Mouse (Mus musculus) embryo, embryonic 10.5 days (tissue): Measurements from ENCODE around the gene Dync2h1.

Experiments used
- DNase-seq: peaks from one replicate; pipeline ENCODE4 v3.0.0-alpha.2; 2015; ENCODE audit warnings: low spot score

Gene Dync2h1

DNA sequence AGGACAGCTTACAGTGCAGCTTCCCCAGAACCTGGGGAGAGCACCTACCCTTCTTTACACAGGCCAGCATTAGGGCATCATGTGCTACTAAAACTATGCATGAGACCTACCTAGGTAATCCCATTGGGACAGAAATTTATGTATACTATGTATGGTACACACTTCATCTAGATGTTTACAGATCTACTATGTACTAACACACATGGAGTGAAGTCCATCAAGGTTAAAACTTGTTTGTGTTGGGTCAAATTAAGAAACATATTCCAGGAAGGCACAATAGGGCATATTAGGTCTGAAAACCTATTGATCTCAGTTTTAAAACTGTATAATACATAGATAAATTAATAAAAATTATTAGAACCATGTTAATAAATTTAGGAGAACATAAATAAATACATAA is 168.6 kb downstream of the Dync2h1 start:
- DNase-seq = no peak

DNA sequence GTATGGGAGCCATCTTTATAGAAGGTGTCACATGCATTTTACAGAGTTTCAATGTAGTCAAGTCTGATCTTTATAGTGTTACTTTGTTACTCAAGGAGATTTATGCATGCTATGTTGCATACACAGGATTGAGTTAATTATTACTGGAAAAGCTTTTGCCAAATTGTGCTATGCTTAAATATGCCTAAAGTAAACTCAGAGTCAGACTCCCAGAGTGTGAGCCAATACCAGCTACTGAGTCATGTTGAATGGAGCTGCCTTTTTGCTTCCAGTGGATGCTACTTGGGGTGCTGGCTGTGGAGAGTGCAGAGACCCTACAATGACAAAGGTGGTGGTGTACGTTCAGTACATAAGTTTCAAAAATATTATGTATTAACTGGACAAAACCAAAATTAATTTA is 169.5 kb downstream of the Dync2h1 start:
- no peak for DNase-seq

DNA sequence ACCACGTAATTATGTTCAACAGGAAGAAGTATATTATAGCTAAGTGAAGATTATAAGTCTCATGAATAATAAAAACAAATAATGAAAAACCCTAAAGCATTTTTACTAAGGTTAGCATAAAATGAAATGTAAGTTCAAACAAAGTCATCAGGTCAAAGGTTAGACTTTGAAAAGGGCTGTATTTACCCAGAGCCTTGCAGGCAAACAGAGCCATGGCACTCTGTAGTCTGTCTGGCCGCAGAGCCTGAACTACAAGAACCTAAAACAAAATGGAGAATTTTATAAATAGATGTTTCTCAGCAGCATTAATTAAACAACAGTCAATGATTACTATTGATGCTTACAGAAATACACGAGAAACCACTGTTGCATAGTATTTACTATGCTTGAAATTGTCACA is 174.5 kb downstream of the Dync2h1 start:
- peak; percentile 4 for DNase-seq

DNA sequence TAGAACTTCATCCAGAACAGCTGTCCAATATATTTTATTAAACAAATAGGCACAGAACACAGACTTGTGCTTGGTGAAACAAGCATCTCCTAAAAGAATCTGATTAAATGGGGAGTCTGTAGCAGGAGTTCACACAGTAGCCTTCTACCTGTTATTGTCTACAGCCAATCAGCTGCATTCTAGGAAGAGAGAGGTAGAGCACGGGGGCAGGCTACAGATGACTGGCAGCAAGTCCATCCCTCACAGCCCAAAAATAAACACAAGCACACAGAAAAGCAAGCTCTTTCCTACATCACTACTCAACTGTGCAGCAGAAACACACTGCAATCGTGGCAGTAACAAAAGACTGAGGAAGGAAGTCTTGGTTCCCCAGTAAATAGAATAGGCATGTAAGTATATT is 189.4 kb downstream of the Dync2h1 start:
- no peak for DNase-seq

DNA sequence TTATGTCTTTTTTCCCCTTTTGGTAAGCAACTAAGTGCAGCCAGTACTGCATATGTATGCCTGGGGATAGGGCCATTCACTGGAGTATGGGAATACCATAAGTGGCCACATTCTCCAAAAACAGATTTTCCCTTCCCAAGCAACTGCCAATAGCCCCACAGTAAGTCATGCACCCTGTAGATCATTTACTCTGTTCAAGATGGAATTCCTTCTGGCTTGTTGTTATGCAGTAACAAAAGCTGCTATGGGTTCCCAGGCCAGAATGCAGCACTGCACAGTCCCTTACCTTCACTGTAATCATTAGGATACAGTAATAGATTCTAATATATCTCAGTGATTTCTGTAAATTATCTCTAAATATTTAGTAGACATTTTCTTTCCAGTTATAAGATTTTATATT is 190.0 kb downstream of the Dync2h1 start:
- DNase-seq = no peak

DNA sequence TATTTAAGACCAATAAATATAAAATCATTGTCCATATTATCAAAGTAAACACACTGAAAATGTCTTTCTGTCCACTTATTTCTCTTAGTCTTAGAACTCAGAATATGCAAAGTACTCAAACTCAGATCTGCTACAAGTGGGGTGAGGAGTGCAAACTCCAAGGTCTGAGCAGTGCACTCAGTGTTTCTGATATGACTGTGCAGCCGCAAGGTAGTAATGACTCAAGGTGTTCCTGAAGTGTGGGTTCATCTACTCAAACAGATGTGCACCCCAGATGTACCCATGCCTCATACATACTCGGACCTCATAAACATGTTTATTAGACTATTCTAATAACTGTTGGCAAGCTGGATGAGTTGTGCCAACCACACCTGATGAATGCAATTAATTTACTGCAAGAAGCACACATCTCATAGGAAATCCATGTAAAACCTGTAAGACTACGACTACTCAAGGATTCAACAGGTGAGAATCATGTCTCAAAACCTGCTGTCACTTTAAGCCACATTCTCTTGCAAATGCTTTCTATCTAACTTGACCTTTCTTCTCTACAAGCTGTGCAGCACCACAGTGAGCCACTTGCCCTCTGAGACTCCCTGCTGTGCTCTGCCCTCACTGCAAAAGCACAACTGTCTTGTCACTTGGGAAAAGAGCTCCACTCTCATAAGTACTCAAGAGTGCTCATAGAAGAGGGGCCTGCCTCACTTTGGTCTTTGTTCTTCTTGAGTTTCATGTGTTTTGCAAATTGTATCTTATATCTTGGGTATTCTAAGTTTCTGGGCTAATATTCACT is 195.2 kb downstream of the Dync2h1 start:
- DNase-seq = no peak

DNA sequence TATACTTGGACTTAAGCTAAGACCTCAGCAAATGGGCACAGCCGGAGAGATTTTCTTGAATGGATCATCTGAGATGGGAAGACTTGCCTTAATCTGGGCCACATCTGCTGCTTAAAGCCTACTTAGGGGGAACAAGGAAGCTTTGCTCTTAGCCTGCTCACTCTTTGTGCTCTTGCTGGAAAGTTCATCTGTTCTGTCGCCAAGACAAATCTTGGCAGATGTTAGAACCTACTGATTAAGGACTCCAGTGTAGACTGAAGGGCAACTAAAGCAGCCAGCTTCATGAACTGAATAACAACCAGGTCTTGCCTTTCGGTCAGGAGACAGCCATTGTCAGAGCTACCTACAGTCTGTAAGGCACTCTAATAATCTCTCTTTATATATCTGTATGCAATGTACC is 198.1 kb downstream of the Dync2h1 start:
- no peak for DNase-seq

- no peak for DNase-seq
Measured at GRCm38 (mm10) chr9:6969171-6969570, 215.1 kb downstream of the Dync2h1 start.

DNA sequence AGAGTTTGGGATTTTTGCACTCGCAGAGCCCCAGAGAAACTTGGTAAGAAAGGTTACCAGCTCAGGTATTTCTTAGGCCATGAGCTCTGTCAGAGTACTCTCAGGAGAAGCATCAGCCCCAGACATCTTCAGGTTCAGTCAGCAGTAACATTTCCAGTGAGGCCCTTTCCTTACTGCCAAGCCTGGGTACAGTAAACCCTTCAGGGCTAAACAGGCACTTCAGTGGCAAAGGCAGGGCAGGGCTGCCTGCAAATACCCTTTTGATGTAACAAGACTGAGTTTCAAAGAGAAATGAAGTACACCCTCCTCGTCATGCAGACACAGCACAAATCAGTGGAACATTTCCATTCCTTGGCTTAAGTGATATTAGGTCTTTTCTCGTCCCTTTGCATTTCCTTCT is 219.2 kb downstream of the Dync2h1 start:
- DNase-seq = no peak

DNA sequence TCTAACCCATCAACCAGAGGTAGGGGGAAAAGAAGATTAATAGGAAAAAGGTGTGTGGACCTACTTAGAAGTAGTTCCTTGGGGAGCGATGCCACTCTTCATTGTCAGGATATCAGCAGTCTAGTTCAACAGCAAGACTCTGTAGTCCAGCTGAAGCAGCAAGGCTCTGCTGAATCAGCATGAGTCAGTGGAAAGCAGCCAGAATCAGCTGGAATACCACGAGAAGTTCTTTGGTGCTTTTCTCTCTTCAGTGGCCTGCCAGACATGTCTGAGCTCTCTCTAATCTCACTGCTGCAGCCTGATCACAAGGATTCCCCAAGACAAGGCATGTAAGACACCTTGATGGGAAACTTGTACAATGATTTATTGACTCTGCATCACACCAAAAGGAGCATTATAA is 225.9 kb downstream of the Dync2h1 start:
- DNase-seq = no peak

DNA sequence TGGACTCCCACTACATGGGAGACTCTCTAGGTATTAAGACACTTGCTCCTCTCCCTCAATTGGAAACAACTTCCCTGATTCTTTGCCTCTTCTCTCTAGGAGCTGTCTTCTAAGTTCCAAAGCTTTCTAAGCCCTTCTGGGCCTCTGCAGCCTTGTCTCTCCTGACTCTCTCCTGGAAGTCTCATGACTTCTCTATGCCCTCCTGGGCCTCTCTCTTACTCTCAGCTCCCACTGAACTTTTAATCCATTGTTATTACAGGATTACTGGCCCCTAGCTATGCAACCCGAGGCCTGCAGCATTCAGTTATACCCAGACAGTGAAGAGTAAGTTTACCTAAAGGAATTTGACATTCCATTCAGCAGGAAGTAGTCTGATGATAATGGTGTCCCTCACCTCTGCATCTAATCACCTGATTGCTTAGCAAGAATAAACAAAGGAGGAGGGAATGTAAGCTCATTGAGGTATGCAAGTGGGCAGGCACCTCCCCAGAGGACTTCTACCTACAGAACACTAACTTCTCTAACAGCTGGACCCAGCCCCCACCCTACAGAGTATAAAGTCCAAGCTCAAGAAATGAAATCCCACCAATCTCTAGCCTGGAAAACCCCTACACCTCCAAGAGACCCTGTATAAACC is 256.7 kb downstream of the Dync2h1 start:
- DNase-seq = no peak

- no peak for DNase-seq
Measured at GRCm38 (mm10) chr9:6913471-6913870, 270.8 kb downstream of the Dync2h1 start.

- peak; percentile 4 for DNase-seq
Measured at GRCm38 (mm10) chr9:6910537-6910936, 273.7 kb downstream of the Dync2h1 start.

GRCm38 (mm10) chr9:6901620-6902019 is 282.6 kb downstream of the Dync2h1 start:
- no peak for DNase-seq

GRCm38 (mm10) chr9:6891331-6891730 is 292.9 kb downstream of the Dync2h1 start:
- no peak for DNase-seq

DNA sequence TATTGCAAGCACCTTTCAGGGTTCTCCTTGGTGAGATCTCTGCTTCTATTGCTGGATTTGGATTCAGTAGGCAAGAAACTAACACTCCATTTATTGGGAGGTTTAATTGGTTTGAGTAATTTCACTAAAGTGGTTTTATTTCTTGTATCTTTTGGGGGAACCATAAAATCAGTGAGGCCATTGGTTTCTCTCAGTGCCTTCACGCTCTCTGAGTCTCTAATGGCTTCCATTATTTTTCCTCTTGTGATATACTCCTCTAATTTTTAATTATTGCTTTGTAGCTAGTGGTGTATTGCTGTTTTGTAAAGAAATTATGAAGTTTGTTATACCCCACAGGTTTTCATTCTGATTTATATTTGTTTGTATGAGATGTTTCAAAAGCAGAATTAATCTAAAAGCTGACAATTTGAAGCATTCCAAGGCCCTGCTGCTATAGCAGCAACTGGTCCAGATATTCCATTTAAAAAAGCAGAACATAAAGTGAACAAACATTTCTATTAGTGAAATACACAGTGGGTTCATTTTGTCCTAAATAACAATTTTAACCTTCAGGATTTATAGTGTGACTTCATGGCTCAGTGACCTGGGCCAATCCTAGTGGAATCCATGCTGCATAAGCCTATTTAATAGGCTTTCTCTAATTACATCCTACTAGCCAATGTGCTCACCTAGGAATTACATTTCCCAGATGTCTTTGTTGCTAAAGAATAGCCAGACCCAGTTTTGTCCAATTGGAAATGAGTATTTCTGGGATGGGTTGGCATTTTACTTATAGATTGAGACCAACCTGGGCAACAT is 302.9 kb downstream of the Dync2h1 start:
- no peak for DNase-seq
